Mouse (Mus musculus) kidney, adult 8-10 months (tissue): ENCODE results near the gene Tmem38a.

ENCODE experiments used
- DNase-seq, 2 experiments: peaks; one replicate each; pipeline ENCODE4 v3.0.0; 2022

The Tmem38a gene

GRCm38 (mm10) chr8:72587806-72588205, 16.0 kb downstream of the Tmem38a start:
- DNase-seq, result peak in 1 of 2 experiments; percentile 15

- DNase-seq, result no peak
Measured at GRCm38 (mm10) chr8:72588865-72589264, 17.0 kb downstream of the Tmem38a start.

DNA sequence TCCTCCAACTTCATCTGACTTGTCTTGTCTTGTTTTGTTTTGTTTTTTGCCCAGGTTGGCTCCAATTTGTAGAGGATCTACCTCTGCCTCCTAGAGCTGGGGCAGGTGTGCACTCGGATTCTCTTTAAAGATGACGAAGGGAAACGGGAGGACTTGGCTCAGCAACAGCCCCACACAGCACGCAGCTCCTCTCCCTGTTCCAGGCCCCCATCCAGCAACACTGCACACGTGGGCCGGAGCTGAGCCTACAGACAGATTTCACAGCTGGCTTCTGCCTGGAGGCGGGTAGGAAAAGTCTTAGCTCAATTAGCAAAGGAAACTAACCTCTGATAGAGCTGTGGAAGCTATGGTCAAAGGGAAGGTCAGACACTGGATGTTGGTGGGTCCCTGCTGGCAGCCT, 17.4 kb downstream of the Tmem38a start:
- no peak for DNase-seq

DNA sequence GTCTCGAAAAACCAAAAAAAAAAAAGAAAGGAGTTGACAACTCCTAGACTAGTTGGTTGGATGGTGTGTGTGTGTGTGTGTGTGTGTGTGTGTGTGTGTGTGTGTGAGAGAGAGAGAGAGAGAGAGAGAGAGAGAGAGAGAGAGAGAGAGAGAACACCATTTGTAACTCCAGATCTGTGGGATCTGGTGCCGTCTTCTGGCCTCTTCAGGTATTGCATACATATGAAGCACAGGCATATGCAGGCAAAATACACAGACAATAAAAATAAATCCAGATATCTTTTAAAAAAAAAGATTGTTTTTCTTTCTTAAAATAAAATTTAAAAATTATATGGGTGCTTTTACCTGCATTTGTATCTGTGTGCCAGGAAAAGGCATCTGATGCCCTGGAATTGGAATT, 18.3 kb downstream of the Tmem38a start:
- peak in 1 of 2 experiments; percentile 56 for DNase-seq
